Mouse (Mus musculus) spleen, adult 18-20 months (tissue): Measurements from ENCODE around the gene Tbc1d9b.
"Not testable (repeated sequence)": the region's sequence is repeated elsewhere in the genome, so short reads cannot be mapped to it uniquely, and the experiment has no call there.

Experiments used
- DNase-seq, 2 experiments: peaks; one replicate each; pipeline ENCODE4 v3.0.0; 2022; ENCODE audit warnings: mixed read lengths in 2 of 2

Tbc1d9b gene

DNA sequence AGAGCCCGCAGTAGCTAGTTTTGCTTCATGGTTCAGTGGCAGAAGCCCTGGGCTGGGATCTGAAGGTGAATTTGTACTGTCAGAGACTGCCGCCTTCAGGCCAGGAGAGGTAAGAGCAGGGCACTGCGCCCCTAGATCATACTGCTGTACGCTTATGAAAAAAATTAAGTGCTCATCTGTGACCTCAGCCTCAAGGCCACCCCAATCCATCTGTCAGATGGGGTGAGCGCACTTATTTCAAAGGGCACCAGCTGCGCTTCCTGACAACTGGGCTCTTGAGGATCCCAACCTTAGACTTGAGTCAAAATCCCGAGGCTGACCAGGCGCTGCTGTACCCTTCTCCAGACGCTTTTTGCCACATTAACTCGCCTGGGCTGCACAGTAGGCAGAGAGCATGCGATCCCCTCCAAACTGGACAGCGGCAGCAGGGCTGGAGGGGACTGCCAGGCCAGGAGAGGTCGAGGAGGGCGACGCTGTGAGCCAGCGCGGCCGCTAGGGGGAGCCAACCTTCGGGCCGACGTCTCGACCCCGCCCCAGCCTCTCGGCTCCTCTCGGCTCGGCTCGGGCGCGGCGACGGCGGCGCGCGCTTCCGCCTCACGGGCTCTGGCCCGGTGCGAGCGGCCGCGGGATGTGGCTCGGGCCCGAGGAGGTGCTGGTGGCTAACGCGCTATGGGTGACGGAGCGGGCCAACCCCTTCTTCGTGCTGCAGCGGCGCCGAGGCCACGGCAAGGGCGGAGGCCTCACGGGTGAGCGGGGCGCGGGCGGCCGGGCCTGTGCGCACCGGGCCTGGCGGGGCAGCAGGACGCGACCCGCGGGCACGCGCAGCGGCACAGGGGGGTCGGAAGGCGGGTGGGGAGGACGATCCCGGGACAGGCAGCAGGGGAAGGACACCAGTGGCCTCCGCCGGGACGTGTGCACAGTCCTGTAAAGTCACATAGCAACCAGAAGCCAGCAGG lies at the start of gene Tbc1d9b:
TSS of gene Tbc1d9b (plus strand) at position 586 of the 956 bp plus-strand sequence.
- peak; percentile 82 to 87 for DNase-seq

DNA sequence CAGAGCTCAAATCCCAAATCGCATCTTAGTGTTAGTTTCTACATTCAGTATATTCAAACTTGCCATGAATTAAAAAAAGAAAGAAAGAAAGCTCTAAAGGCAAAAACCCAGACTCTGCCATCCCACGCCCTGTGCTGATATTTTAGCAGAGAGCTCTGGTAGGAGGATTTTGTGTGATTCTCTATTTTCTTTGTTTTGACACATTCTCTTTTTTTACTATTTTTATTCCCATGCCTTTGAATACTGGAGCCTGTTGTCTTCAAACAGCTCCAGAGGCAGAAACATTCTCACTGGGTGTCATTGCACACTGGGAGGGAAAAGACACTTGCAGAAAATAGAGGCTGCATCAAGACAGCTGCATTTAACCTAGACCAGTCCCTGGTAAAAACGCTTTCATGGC lies 45.0 kb upstream of the Tbc1d9b start:
- no peak for DNase-seq

DNA sequence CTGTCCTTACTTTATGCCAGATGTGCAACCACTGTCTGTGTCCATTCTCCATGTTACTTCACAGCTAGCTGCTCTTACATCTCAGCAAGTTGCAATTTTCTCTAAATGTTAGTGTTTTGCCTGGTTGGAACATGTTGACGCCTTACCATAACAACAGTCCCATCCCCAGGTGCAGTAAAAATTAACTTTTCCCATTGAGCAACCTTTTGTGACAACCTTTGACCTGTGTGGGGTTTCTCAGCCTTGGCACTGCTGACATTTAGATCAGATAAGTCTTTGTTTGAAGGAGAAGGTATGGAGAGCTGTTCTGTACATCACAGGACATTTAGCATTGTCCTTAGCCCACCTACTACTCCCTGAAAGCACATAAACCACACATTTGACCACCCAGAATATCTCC lies 41.4 kb upstream of the Tbc1d9b start:
- no peak for DNase-seq

DNA sequence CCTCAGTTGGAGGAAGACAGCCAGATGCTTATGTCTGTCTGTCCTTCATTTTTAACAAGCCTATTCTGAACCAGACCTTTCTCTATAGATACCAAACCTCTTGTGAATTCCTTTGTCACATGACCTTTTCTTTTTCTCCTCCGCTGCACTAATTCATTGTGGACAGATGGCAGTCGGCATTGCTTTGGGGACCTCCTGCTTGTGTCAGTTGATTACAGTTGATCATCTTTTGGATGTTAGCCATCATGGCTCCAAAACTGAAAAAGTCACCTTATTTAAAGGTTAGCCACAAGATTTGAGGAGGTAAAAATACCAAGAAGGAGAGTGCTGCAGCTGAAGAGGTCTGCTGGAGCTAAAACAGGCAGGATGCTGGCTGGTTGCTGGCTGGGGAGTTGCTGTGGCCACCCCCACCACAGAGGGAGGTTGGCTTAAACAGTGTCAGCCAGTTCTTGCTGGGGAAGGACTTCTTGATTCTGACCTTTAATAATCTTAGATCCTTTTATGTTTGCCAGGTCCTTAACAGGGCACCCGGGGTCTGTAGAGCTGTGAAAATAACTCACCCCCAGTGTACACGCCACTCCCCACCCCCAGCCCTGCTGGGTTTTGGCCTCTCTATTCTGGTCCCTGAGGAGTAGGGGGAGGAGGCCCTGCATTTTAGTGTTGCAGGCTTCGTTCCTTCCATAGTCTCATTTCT lies 40.1 kb upstream of the Tbc1d9b start:
- DNase-seq, result no peak

DNA sequence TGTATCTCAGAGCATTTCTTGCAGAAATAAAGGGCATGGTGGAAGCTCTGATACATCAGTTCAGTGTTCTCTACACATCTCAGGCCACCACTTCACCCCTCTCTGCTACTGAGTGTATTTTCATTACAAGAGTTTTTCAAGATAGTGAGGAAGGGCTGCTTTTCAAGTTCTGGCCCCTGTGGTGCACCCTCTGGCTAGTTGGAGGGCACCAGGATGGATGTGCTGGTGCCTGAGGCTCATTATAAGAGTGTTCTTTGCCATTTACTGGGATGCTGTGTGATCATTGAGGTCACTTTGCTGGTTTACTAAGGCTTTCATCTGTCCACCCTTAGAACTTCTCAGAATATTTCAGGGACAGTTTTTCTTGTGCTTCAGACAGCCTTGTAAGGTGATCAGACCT lies 39.5 kb upstream of the Tbc1d9b start:
- no peak for DNase-seq

DNA sequence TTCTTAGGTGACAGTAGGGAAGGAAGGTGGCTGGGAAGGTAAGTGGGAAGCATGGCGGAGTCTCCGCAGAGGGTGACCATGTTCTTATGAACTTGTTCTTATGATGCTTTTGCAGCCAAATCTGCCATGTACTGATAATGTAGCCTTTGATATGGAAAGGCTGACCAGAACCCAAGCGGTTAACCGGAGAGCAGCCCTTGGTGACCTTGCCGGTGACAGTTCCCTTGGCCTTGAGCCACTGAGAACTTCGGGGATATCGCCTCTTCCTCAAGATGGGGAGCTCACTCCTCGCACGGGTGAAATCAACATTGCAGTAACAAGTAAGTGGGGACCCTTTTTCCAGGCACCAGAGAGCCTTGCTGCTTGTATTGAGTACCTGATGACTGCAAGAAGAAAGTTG lies 35.5 kb upstream of the Tbc1d9b start:
- DNase-seq, result no peak

DNA sequence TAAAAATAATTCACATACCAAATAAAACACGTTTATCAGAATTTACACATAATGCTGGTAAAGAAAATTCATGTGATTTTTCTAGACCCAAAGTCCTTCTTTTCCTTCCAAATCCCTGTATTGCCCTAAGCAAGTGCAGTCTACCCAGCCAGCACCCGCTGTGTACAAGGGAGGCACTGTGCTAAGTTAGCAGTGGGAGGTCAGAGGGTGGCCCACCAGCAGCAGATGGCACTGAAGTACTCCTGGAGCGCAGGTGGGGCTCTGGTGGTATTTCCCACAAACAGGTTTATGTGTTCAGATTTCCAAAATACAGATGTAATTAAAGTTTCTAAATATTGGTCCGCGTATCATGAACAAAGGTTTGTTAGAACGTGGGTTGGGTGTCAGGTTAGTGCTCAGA lies 34.1 kb upstream of the Tbc1d9b start:
- no peak for DNase-seq

DNA sequence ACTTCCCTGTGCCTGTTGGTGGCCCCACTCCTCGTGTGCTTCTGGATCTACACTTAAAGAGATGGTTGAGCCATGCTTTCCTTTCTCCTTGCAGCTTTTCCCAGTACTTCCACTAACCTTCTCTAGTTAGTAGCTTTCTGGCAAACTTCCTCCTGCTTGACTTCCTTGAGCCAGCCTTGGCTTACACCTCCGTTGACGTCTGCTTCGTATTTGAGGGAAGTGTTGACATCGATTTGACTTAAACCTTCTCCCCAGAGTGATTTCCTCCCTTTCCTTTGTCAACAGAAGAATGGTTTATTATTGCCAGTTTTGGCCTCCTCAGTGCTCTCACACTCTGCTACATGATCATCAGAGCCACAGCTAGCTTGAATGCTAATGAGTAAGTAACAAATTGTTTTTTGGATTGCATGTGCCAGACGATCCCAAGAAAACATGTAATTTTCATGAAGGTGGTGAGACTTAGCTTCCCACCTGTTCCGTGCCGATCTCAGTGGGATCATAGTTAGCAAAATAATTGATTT lies 32.2 kb upstream of the Tbc1d9b start:
- no peak for DNase-seq

DNA sequence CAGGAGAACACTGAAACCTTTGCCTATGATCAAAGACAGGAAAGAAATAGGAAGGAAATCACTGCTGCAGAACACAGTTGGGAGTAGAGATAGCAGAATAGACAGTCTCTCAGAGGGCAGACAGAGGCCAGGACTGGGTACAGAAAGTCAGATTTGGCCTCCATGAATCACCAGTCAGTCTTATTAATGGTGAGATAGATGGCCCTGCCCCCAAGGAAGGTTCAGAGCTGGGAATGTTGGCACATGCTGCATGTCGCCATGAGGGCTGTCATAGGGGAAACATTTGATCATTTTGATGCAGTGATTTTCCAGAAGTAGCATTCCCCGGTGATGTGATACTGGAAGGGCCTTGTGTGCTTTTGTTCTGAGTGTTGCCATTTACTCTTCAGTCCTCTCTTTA lies 31.5 kb upstream of the Tbc1d9b start:
- DNase-seq, result no peak

DNA sequence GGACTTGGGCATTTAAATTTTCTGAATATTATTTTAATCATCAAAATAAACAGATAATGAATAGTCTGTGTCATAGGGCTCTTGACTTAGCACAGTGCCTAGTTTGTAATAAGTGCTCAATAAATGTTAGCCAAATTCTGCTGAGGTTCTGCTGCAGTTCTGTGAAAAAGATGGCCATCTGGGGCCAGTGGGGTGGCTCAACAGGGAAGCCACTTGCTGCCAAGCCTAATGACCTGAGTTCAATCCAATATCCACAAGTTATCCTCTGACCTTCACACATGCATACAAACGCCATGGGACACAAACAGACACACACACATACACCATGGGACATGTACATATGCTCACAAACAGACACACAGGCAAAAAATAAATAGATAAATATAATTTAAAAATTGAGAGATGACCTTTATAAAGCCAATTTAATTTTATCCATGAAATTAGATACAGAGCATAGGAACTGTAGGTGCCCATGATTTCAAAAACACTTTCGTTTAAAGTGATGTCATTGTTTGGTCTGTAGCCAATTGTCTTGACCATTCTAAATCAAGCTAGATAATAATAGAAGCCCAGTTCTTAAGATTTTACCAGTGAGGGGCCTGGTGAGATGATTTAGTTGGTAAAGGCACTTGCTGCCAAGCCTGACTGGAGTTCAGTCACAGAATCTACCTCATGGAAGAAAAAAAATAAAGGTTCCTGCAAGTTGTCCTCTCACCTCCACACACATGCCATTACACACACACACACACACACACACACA lies 30.5 kb upstream of the Tbc1d9b start:
- no peak for DNase-seq

DNA sequence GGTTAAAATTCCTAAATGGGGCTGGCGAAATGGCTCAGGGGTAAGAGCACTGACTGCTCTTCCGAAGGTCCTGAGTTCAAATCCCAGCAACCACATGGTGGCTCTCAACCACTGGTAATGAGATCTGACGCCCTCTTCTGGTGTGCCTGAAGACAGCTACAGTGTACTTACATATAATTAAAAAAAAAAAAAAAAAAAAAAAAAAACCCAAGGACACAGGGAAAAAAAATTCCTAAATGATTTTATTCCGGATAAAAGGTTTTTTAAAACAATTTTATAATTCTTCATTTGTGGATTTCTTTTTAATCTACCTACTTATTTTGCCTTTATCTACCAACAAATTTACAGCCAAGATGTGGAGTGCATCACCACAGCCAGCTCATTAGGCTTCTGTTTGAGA lies 29.2 kb upstream of the Tbc1d9b start:
- DNase-seq, result not testable (repeated sequence)

DNA sequence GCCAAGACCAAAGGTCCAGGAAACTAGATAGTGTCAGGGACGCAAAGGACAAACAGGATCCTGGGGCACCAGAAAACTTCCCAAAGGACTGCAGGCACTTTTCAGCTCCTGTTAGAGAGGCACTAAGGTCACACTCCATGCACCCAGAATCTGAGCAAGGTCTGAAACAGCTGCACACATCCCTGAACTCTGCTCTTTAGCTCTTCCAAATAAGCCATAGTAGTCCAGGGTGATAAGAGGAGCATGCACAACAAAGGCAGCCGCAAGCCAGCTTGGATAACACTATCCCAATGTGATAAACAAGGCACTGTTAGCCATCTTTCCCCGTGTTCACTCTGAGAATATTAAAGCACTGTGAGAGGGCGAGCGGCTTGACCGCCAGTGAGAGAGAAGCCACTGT lies 27.2 kb upstream of the Tbc1d9b start:
- no peak for DNase-seq

DNA sequence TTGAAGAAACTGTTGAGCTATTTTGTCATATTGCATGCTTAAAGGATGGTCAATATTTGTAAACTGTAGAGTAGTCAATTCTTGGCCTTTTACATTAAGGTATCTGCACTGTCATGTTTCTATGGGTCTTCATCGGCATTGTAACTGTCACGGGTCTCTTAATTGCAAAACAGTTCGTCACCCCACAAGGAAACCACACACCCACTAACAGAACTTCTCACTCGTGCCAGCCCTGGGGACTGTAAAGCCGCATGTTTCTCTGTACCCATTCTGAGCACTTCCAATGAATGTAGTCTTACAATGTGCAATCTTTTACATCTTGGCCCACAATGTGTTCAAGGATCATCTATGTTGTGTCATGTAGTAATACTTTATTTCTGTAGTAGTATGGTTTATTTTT lies 26.0 kb upstream of the Tbc1d9b start:
- DNase-seq, result no peak

DNA sequence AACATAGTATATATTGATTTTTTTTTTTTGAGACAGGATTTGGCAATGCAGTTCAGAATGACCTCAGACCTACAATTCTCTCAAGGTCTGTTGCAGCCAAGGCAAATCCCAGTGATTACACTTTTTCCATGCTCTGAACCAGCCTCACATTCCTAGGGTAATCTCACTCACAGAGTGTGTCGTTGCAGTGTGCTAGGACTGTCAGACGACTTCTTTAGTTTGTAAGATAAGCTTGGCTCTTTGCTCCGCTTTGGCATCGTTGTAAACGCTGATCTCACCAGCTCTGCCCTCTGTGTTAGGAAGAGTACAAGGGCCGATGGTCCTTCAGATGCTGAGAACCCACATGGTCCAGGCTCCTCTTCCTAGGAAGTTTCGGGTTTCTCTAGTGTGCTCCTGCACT lies 25.2 kb upstream of the Tbc1d9b start:
- DNase-seq, result no peak

DNA sequence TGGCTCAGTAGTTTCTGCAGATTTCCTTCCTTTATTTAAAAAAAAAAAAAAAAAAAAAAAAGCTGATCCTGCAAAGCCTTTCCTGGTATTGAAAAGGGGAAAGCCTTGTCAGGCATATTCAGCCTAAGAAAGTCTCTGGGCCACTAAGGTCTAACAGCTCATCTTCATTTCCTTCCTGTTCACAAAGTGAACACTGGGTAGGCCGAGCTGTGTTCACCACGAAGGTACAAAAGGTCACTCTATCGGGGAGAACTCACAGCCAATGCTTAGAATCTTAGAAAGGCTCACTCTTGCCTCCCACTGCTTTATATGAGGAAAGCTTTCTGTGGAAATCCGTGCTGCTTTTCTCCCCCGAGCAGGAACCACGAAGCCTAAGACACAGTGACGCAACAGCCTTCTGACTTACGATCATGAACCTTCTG lies 22.4 kb upstream of the Tbc1d9b start:
- DNase-seq, result no peak

DNA sequence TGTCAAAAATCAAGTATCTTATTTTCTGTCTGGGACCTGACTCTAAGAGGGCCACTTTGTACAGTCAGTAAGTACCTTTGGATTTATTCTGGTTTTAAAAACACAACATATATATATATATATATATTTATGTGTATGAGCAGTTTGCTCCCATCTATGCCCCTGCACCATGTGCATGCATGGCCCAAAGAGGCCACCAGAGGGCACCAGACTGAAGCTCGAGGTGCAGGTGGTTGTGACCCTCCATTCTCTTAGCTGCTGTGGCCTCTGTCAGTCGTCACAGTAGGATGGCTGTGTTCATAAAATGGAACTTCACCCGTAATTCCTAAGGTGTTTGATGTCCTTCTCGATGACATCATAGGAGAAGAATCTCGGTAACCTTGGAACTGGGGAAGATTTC lies 16.9 kb upstream of the Tbc1d9b start:
- DNase-seq, result peak; percentile 62 to 86

DNA sequence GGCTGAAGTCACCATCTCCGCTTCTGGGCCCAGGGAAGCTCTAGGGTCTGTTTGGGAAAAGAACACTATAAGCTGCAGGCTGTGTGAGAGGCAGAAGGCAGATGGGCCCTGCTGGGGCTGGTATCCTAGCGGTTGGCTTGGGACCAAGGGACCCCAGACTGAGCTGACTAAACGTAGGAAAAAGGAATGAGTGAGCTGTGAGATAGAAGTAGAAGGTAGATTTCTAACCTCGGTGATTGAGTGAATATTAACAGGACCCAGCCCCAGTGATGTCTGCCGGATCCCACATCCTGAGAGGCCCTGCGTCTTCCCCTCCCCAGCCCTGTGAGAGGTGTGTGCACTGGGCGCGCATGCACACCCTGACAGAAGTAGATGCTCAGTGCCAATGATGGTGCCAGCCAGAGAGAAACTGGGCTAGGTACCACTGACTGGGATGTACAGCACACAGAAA lies 8.5 kb upstream of the Tbc1d9b start:
- no peak for DNase-seq

DNA sequence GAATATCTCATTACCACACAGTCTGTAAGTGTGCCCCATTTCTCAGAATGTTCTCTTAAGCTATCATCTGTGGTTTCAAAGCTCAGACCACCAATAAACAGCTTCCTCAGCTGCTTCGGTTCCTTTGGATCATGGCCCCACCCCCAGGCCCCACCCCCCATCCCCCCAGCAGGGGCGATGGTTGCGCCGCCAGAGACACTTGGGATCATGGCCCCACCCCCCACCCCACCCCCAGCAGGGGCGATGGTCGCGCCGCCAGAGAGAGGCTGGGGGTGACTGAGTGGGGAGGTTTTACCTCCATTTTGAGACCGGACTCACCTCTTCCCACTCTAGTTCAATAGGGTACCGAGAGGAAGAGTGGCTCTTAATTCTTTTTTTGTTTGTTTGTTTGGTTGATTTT lies 3.4 kb upstream of the Tbc1d9b start:
- DNase-seq, result no peak

DNA sequence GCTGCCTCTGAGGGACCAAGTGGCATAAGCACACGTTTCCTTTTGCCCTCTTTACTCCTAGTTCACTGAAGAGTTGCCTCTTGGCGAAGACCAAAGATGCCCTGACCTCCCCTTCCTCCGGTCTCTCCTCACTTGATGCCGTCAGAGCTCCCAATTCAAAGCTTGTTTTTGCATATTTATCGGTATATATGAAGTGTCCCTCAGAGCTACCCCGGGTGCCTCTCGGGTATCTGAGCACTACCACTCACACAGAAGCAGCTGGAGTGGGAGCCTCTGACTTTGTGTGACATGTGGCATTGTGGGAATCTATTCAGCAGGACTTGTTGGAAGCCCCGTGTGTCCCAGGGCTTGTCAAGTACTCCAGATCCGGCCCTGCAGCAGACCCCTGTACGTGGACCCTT lies 605 bp downstream of the Tbc1d9b start:
- peak in 1 of 2 experiments; percentile 15 for DNase-seq

DNA sequence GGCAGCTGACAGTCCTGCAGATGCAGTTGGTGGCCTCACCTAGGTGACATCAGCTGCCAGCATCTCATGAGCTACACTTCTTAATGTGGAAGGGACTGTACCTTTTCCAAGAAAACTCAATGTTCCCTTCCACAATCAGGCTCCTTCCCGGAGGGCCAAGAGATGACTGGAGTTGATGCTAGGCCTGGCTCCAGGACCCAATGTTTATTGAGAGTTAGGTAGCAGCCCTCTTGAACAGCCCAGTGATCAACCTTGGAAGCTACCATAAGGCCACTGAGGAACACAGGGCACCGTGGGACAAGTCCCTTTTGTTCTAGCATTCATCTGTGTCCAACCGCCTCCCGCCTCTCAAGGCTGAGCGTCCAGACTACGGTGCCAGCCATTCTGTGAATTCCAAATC lies 1.1 kb downstream of the Tbc1d9b start:
- no peak for DNase-seq

DNA sequence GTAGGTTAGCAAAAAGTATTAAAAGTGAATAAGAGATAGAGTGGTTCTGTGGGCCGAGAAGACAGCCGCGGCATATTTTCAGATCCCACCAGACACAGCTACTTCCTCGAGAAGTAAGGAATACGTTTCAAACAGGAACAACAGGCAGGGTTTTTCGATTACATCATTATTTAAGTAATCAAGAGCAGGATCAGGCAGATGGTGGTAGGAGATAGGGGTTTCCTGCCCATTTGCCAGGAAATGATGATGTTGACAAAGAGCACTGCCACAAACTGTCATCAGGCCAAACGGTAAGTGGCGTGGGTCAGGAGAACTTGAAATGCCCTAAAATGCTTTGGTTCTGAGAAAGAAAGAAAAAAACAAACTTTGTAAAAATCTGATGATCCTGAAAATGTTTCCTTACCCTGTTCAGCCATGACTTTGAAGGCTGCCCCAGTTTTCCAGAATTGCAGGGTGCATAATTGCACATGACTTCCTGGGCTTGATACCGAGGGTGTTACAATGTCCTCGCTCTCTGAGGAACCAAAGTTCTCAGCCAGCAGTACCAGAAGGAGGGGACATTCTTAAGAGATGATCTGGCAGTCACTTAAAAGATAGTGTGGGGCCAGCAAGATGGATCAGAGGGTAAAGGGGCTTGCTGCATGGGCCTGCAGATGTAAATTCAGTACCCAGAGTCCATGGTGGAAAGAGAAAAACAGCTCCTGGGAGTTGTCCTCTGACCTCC lies 3.1 kb downstream of the Tbc1d9b start:
- DNase-seq, result no peak

DNA sequence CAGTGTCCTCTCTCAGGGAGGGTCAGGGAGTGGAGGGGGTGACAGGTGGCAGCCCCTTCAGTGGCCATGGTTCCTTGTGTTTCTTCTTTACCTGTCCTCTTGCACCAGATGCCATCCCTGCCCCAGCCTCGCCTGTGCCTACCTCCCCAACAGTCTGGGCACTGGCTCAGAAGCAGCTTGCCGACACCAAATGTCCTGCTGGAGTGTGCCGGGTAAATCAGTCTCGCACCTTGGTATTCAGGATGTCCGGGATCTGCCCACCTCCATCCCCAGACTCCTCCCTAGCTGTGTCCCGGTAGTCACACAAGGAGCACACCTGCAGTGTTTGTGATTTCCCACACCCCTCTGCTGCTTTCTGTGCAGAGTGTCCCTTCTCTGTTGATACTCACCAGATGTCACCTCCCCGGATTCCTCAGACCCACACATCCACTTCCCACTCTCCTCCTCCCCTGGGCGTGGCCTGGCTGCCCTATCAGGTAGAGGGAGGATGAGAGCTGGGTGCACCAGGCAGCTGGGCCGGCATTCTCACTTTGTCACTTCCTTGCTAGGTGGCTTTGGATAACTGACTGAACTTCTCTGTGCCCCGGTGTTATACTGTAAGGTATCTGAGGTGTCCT lies 7.1 kb downstream of the Tbc1d9b start:
- no peak for DNase-seq
